Mouse (Mus musculus): ENCODE results near the gene Eif3k. TPM values are rescaled to one million over a fixed set of nuclear protein-coding genes. Genes with fewer than 3 reads are reported as not detected.
"Not testable (repeated sequence)": the region's sequence is repeated elsewhere in the genome, so short reads cannot be mapped to it uniquely, and the experiment has no call there.

Eif3k gene
- total RNA-seq, 2 experiments from 2014 or later, result 179 to 192 TPM

- TF ChIP-seq CTCF (IDR thresholded peaks at IDR 0.05), result no peak
- DNase-seq (ENCODE audit: extremely low spot score in 1 of 2, low spot score in 2 of 2), result no peak
- no peak overlapping the region for H3K27ac ChIP-seq
- no peak overlapping the region for H3K4me3 ChIP-seq
- intact Hi-C loops (cut with DNase I), result no loop called here
These were observed 1.5 kb upstream of the Eif3k start for GRCm38 (mm10) chr7:28983141-28983564.

- intact Hi-C loops (cut with DNase I), result no loop called here
- no peak for TF ChIP-seq CTCF (IDR thresholded peaks at IDR 0.05)
- no peak for DNase-seq (ENCODE audit: extremely low spot score in 1 of 2, low spot score in 2 of 2)
- Histone ChIP-seq H3K4me3 (peak overlapping the region; percentile 71), H3K27ac (peak overlapping the region; percentile 84)
These were observed 780 bp upstream of the Eif3k start for GRCm38 (mm10) chr7:28982274-28983013.

GRCm38 (mm10) chr7:28977556-28977955, 4.1 kb downstream of the Eif3k start:
- no peak for TF ChIP-seq CTCF (IDR thresholded peaks at IDR 0.05)
- intact Hi-C loops (cut with DNase I), result no loop called here

GRCm38 (mm10) chr7:28973025-28973424, 8.6 kb downstream of the Eif3k start:
- Histone ChIP-seq H3K27ac (no peak overlapping the region), H3K4me3 (no peak overlapping the region)
- TF ChIP-seq CTCF (IDR thresholded peaks at IDR 0.05), result peak; percentile 20; the same call in 1 of the 2 replicates
- intact Hi-C loops (cut with DNase I), result no loop called here
- DNase-seq (ENCODE audit: extremely low spot score in 1 of 2, low spot score in 2 of 2), result no peak

More at GRCm38 (mm10) chr7:28977556-28977955, 4.1 kb downstream of the Eif3k start:
- no peak overlapping the region for H3K4me3 ChIP-seq
- no peak for DNase-seq (ENCODE audit: extremely low spot score in 1 of 2, low spot score in 2 of 2)
- no peak overlapping the region for H3K27ac ChIP-seq

- Histone ChIP-seq H3K27ac (no peak overlapping the region), H3K4me3 (no peak overlapping the region)
- DNase-seq (ENCODE audit: extremely low spot score in 1 of 2, low spot score in 2 of 2), result peak; percentile 68 to 79
- peak; percentile 74 for TF ChIP-seq CTCF (IDR thresholded peaks at IDR 0.05)
- intact Hi-C loops (cut with DNase I), result loop anchor here (1.0 kb wide), 1 partner anchor 67 kb away; no protein-coding TSS in a partner anchor
These were observed 9.1 kb downstream of the Eif3k start for GRCm38 (mm10) chr7:28972542-28972985.

GRCm38 (mm10) chr7:28971770-28972269, 9.8 kb downstream of the Eif3k start:
- TF ChIP-seq CTCF (IDR thresholded peaks at IDR 0.05), result no peak
- H3K4me3 ChIP-seq, result no peak overlapping the region
- DNase-seq (ENCODE audit: extremely low spot score in 1 of 2, low spot score in 2 of 2), result no peak
- no peak overlapping the region for H3K27ac ChIP-seq
- intact Hi-C loops (cut with DNase I), result loop anchor here (1.0 kb wide), 1 partner anchor 67 kb away; no protein-coding TSS in a partner anchor

GRCm38 (mm10) chr7:28971029-28971428, 10.6 kb downstream of the Eif3k start:
- Histone ChIP-seq H3K4me3 (no peak overlapping the region), H3K27ac (no peak overlapping the region)
- no peak for DNase-seq (ENCODE audit: extremely low spot score in 1 of 2, low spot score in 2 of 2)
- no peak for TF ChIP-seq CTCF (IDR thresholded peaks at IDR 0.05)
- intact Hi-C loops (cut with DNase I), result no loop called here

- Histone ChIP-seq H3K27ac (no peak overlapping the region), H3K4me3 (no peak overlapping the region)
- no peak for TF ChIP-seq CTCF (IDR thresholded peaks at IDR 0.05)
- no peak for DNase-seq (ENCODE audit: extremely low spot score in 1 of 2, low spot score in 2 of 2)
- intact Hi-C loops (cut with DNase I), result no loop called here
These were observed 11.8 kb downstream of the Eif3k start for GRCm38 (mm10) chr7:28969672-28970394.

GRCm38 (mm10) chr7:28969271-28969670, 12.4 kb downstream of the Eif3k start:
- TF ChIP-seq CTCF (IDR thresholded peaks at IDR 0.05), result no peak
- DNase-seq (ENCODE audit: extremely low spot score in 1 of 2, low spot score in 2 of 2), result no peak
- Histone ChIP-seq H3K4me3 (no peak overlapping the region), H3K27ac (no peak overlapping the region)
- intact Hi-C loops (cut with DNase I), result no loop called here

- DNase-seq (ENCODE audit: extremely low spot score in 1 of 2, low spot score in 2 of 2); H3K27ac ChIP-seq; intact Hi-C loops (cut with DNase I); H3K4me3 ChIP-seq: not testable (repeated sequence)
These were observed 13.5 kb downstream of the Eif3k start for GRCm38 (mm10) chr7:28968120-28968519.

- intact Hi-C loops (cut with DNase I), result no loop called here
These were observed 14.7 kb downstream of the Eif3k start for GRCm38 (mm10) chr7:28966751-28967505.

More at GRCm38 (mm10) chr7:28966751-28967505, 14.7 kb downstream of the Eif3k start:
- no peak for DNase-seq (ENCODE audit: extremely low spot score in 1 of 2, low spot score in 2 of 2)
- H3K4me3 ChIP-seq, result no peak overlapping the region
- H3K27ac ChIP-seq, result no peak overlapping the region
- TF ChIP-seq CTCF (IDR thresholded peaks at IDR 0.05), result no peak
